In the genomic region with DNA sequence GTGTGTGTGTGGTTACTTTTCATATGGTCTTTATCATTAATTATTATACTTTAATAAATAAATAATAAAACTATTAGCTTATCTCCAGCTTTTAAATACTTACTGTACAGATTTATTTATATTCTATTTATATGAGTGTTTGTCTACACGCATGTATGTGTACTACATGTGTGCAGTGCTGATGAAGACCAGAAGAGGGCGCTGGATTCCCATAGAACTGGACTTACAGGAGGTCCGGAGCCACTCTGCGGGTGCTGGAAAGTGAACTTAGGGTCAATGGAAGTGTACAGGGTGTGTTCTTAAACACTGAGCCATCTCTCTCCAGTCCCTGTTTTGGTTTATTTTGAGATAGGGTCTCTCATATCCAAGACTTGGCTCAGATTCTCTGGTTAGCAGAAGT, we compare ENCODE assay signal across 22 mouse cellular contexts.
"Had no signal": no experiment of that assay in that cellular context is flagged by ENCODE, and none has a peak within 500 bp of the region (broad histone marks: within the 10 kb centered on the region; RNA-seq: fewer than 3 reads in every experiment).

No protein-coding gene starts in this region.

- ATAC-seq: intestine, postnatal 0 days; lung, postnatal 0 days; midbrain, embryonic 13.5 days had no signal

- H3K27ac ChIP-seq: kidney, embryonic 15.5 days; left cerebral cortex, adult 2 months; liver, embryonic 13.5 days; midbrain, embryonic 10.5 days; midbrain, embryonic 13.5 days; neural tube, embryonic 12.5 days; neural tube, embryonic 15.5 days; stomach, postnatal 0 days had no signal

- H3K9ac ChIP-seq: kidney, embryonic 15.5 days; liver, embryonic 13.5 days; midbrain, embryonic 13.5 days; neural tube, embryonic 12.5 days; neural tube, embryonic 15.5 days had no signal

- H3K4me2 ChIP-seq: kidney, embryonic 15.5 days; liver, embryonic 13.5 days; midbrain, embryonic 13.5 days; neural tube, embryonic 12.5 days; neural tube, embryonic 15.5 days had no signal

- H3K36me3 ChIP-seq: kidney, embryonic 15.5 days; liver, embryonic 13.5 days; midbrain, embryonic 10.5 days; midbrain, embryonic 13.5 days; neural tube, embryonic 12.5 days; neural tube, embryonic 15.5 days had no signal

- DNase-seq: kidney, adult 8-10 months; kidney, postnatal 14 days; kidney, postnatal 4 days; layer of hippocampus, adult 9-11 months; layer of hippocampus, postnatal 36 days; liver, embryonic 13.5 days; lung, adult 2 months; retina, postnatal 1 day; right cerebral cortex, postnatal 4 days; thymus, adult 2 months; thymus, postnatal 14 days; thymus, postnatal 4 days had no signal

- H3K9me3 ChIP-seq: kidney, embryonic 15.5 days; liver, embryonic 13.5 days; midbrain, embryonic 13.5 days; neural tube, embryonic 12.5 days; neural tube, embryonic 15.5 days had no signal

- H3K27me3 ChIP-seq: liver, embryonic 13.5 days had no signal

- H3K4me3 ChIP-seq: kidney, embryonic 15.5 days; left cerebral cortex, adult 2 months; liver, embryonic 13.5 days; megakaryocyte, embryonic 14.5 days; midbrain, embryonic 10.5 days; midbrain, embryonic 13.5 days; neural tube, embryonic 12.5 days; neural tube, embryonic 15.5 days had no signal

- H3K4me1 ChIP-seq: megakaryocyte, embryonic 14.5 days; neural tube, embryonic 12.5 days had no signal
